Mouse (Mus musculus) heart, adult 18-20 months (tissue): ENCODE measurements around the gene Oas1g. TPM values are rescaled to one million over a fixed set of nuclear protein-coding genes. Genes with fewer than 3 reads are reported as not detected.

ENCODE experiments used
- microRNA-seq, 2 experiments: library from miRNA; unstranded; fragments of <30 nt; microRNA quantifications; one replicate each; pipeline ENCODE4 v1.2.0; 2022
- total RNA-seq, 2 experiments: library from RNA; stranded (reverse); gene quantifications; 2 replicates each; pipeline ENCODE4 v1.2.3; 2021

The Oas1g gene
- total RNA-seq, 2 experiments from 2014 or later: not detected

Small RNAs within 50 kb of the gene (microRNA-seq; reads per million reads assigned to microRNA genes)
- gene Gm22907: 0 reads per million in 2 experiments

Other genes with a start within 250 kb of the Oas1g start
- gene Rasal1, start 238.8 kb downstream of the Oas1g start, total RNA-seq: under 1 TPM in 1 of 2 experiments, not detected in 1; 0.69 TPM
- 1 to 10 TPM in 1 of 2 experiments, under 1 TPM in 1; 0.99 to 2.7 TPM for gene Dtx1, start 175.7 kb downstream of the Oas1g start, total RNA-seq
- gene Oas2, start 137.8 kb downstream of the Oas1g start, total RNA-seq: 1 to 10 TPM; 1.1 to 1.2 TPM
- under 1 TPM in 1 of 2 experiments, not detected in 1; 0.05 TPM for gene Oas3, start 110.0 kb downstream of the Oas1g start, total RNA-seq
- not detected for gene Oas1e, start 92.1 kb downstream of the Oas1g start, total RNA-seq
- gene Oas1c, start 75.1 kb downstream of the Oas1g start, total RNA-seq: under 1 TPM; 0.22 to 0.36 TPM
- gene Oas1f, start 40.2 kb downstream of the Oas1g start, total RNA-seq: not detected
- gene Oas1h, start 26.2 kb downstream of the Oas1g start, total RNA-seq: not detected
- gene Oas1a, start 19.9 kb upstream of the Oas1g start, total RNA-seq: 1 to 10 TPM in 1 of 2 experiments, under 1 TPM in 1; 0.82 to 1.1 TPM
- not detected for gene Oas1d, start 26.9 kb upstream of the Oas1g start, total RNA-seq
- gene Rph3a, start 122.5 kb upstream of the Oas1g start, total RNA-seq: not detected